Mouse (Mus musculus) lung, embryonic 15.5 days (tissue): Measurements from ENCODE around the gene Spred2. TPM values are rescaled to one million over a fixed set of nuclear protein-coding genes. Genes with fewer than 3 reads are reported as not detected.

Source experiments
- ATAC-seq: fragments of 200-750 bp; cut with Nextera tagmentation; 2 replicates; pipeline ENCODE4 v1.8.0; 2017; ENCODE audit warnings: moderate number of reproducible peaks, borderline replicate concordance; ENCODE audit not compliant: low FRiP score, low TSS enrichment; ENCODE audit errors: extremely low read depth
- H3K27ac ChIP-seq: fragments of 300-500 bp; sonication (generic); 2 replicates; pipeline ENCODE4 v1.5.1; 2015; ENCODE audit warnings: moderate library complexity, mild to moderate bottlenecking, inconsistent platforms
- H3K27me3 ChIP-seq: fragments of 300-500 bp; sonication (generic); 2 replicates; pipeline ENCODE4 v1.6.1; 2015; ENCODE audit warnings: inconsistent platforms
- H3K36me3 ChIP-seq: fragments of 300-500 bp; sonication (generic); 2 replicates; pipeline ENCODE4 v1.6.1; 2015; ENCODE audit warnings: inconsistent platforms
- H3K4me1 ChIP-seq: fragments of 300-500 bp; sonication (generic); 2 replicates; pipeline ENCODE4 v1.6.1; 2015; ENCODE audit warnings: inconsistent platforms
- H3K4me2 ChIP-seq: fragments of 300-500 bp; sonication (generic); 2 replicates; pipeline ENCODE4 v1.6.1; 2015; ENCODE audit warnings: inconsistent platforms, mild to moderate bottlenecking, moderate library complexity
- H3K4me3 ChIP-seq: fragments of 300-500 bp; sonication (generic); 2 replicates; pipeline ENCODE4 v1.5.1; 2015; ENCODE audit warnings: mild to moderate bottlenecking, inconsistent platforms
- H3K9ac ChIP-seq: fragments of 300-500 bp; sonication (generic); 2 replicates; pipeline ENCODE4 v1.6.1; 2015; ENCODE audit warnings: inconsistent platforms
- H3K9me3 ChIP-seq: fragments of 300-500 bp; sonication (generic); 2 replicates; pipeline ENCODE4 v1.6.1; 2016; ENCODE audit warnings: inconsistent platforms
- WGBS: fragments of 180-500 bp; shearing (Covaris S2); methylation state at CpG from one replicate; pipeline ENCODE4 v1.1.7; 2015; 5-methylcytosine and 5-hydroxymethylcytosine counted together
- polyA plus RNA-seq: library from polyadenylated mRNA; unstranded; fragments of >200 nt; fragmentation: Nextera tagmentation; extraction: Ambion mirVana; gene quantifications from 2 replicates; pipeline ENCODE4 v1.2.1, GENCODE M21; 2015

Gene Spred2
- polyA plus RNA-seq, 1 experiment from 2014 or later = 6.3 TPM

- ATAC-seq = no peak
- no peak overlapping the region for H3K4me3 ChIP-seq
- no peaks in the 10 kb centered on the region for H3K4me1 ChIP-seq
- H3K4me2 ChIP-seq = no peak overlapping the region
- 92% methylated on average over 5 of the region's 5 CpGs for WGBS
- no peaks in the 10 kb centered on the region for H3K27me3 ChIP-seq
- H3K27ac ChIP-seq = no peak overlapping the region
- H3K9ac ChIP-seq = no peak overlapping the region
- H3K36me3 ChIP-seq = no peaks in the 10 kb centered on the region
- no peaks in the 10 kb centered on the region for H3K9me3 ChIP-seq
Observed at GRCm38 (mm10) chr11:19912661-19913060, 11.5 kb upstream of the Spred2 start.

GRCm38 (mm10) chr11:19913761-19914160, 10.4 kb upstream of the Spred2 start:
- no peak overlapping the region for H3K9ac ChIP-seq
- ATAC-seq = no peak
- H3K36me3 ChIP-seq = no peaks in the 10 kb centered on the region
- no peaks in the 10 kb centered on the region for H3K9me3 ChIP-seq
- no peaks in the 10 kb centered on the region for H3K27me3 ChIP-seq
- H3K4me1 ChIP-seq = no peaks in the 10 kb centered on the region
- H3K4me2 ChIP-seq = no peak overlapping the region
- H3K4me3 ChIP-seq = no peak overlapping the region
- no peak overlapping the region for H3K27ac ChIP-seq
- 90% methylated on average over 4 of the region's 4 CpGs for WGBS

- ATAC-seq = no peak
- Histone ChIP-seq H3K4me3 (no peak overlapping the region), H3K4me2 (no peak overlapping the region), H3K9ac (no peak overlapping the region), H3K36me3 (no peaks in the 10 kb centered on the region), H3K27me3 (no peaks in the 10 kb centered on the region), H3K27ac (no peak overlapping the region), H3K9me3 (no peaks in the 10 kb centered on the region), H3K4me1 (peaks cover 6% of the 10 kb centered on the region)
- 57% methylated on average over 9 of the region's 9 CpGs for WGBS
Observed at GRCm38 (mm10) chr11:19917381-19918245, 6.6 kb upstream of the Spred2 start.

GRCm38 (mm10) chr11:19918246-19918540, 6.0 kb upstream of the Spred2 start:
- H3K9ac ChIP-seq = no peak overlapping the region
- no peaks in the 10 kb centered on the region for H3K36me3 ChIP-seq
- H3K9me3 ChIP-seq = no peaks in the 10 kb centered on the region
- peaks cover 6% of the 10 kb centered on the region for H3K4me1 ChIP-seq
- H3K27me3 ChIP-seq = no peaks in the 10 kb centered on the region
- no peak overlapping the region for H3K4me3 ChIP-seq
- H3K27ac ChIP-seq = no peak overlapping the region
- 46% methylated on average over 2 of the region's 2 CpGs for whole genome bisulfite sequencing
- ATAC-seq = no peak
- H3K4me2 ChIP-seq = no peak overlapping the region

GRCm38 (mm10) chr11:19919460-19919784, 4.8 kb upstream of the Spred2 start:
- H3K4me2 ChIP-seq = peak overlapping the region; percentile 90
- peak overlapping the region; percentile 68 for H3K9ac ChIP-seq
- no peaks in the 10 kb centered on the region for H3K9me3 ChIP-seq
- 4% methylated on average over 6 of the region's 6 CpGs for WGBS
- no peaks in the 10 kb centered on the region for H3K27me3 ChIP-seq
- no peaks in the 10 kb centered on the region for H3K36me3 ChIP-seq
- peak; percentile 4; the same call in 1 of the 2 replicates for ATAC-seq
- H3K27ac ChIP-seq = peak overlapping the region; percentile 95
- H3K4me3 ChIP-seq = peak overlapping the region; percentile 71
- peaks cover 6% of the 10 kb centered on the region for H3K4me1 ChIP-seq

- 1% methylated on average over 70 of the region's 70 CpGs for WGBS
- Histone ChIP-seq H3K27ac (peak overlapping the region; percentile 95), H3K4me3 (peak overlapping the region; percentile 71), H3K9me3 (no peaks in the 10 kb centered on the region), H3K4me1 (peaks cover 6% of the 10 kb centered on the region), H3K4me2 (peak overlapping the region; percentile 90), H3K9ac (peak overlapping the region; percentile 68), H3K27me3 (no peaks in the 10 kb centered on the region), H3K36me3 (no peaks in the 10 kb centered on the region)
- ATAC-seq = peak; percentile 70
Observed at GRCm38 (mm10) chr11:19919785-19920671, 4.1 kb upstream of the Spred2 start.

- no peaks in the 10 kb centered on the region for H3K9me3 ChIP-seq
- H3K27ac ChIP-seq = no peak overlapping the region
- 55% methylated on average over 1 of the region's 1 CpGs for WGBS
- H3K27me3 ChIP-seq = no peaks in the 10 kb centered on the region
- no peak for ATAC-seq
- no peak overlapping the region for H3K4me3 ChIP-seq
- no peak overlapping the region for H3K4me2 ChIP-seq
- H3K4me1 ChIP-seq = peaks cover 15% of the 10 kb centered on the region
- H3K36me3 ChIP-seq = no peaks in the 10 kb centered on the region
- H3K9ac ChIP-seq = no peak overlapping the region
Observed at GRCm38 (mm10) chr11:19921723-19922122, 2.5 kb upstream of the Spred2 start.

- Histone ChIP-seq H3K4me1 (peaks cover 16% of the 10 kb centered on the region), H3K27ac (no peak overlapping the region), H3K27me3 (no peaks in the 10 kb centered on the region), H3K4me3 (no peak overlapping the region), H3K9ac (no peak overlapping the region), H3K36me3 (no peaks in the 10 kb centered on the region), H3K9me3 (no peaks in the 10 kb centered on the region), H3K4me2 (no peak overlapping the region)
- ATAC-seq = no peak
- WGBS = 93% methylated on average over 4 of the region's 4 CpGs
Observed at GRCm38 (mm10) chr11:19922208-19922607, 2.0 kb upstream of the Spred2 start.

GRCm38 (mm10) chr11:19924757-19925148, 578 bp downstream of the Spred2 start:
- H3K4me3 ChIP-seq = peak overlapping the region; percentile 90
- H3K27me3 ChIP-seq = no peaks in the 10 kb centered on the region
- H3K4me1 ChIP-seq = peaks cover 18% of the 10 kb centered on the region
- no peaks in the 10 kb centered on the region for H3K36me3 ChIP-seq
- WGBS = under 1% methylated on average over 29 of the region's 29 CpGs
- peak overlapping the region; percentile 71 for H3K9ac ChIP-seq
- H3K9me3 ChIP-seq = no peaks in the 10 kb centered on the region
- peak overlapping the region; percentile 90 for H3K4me2 ChIP-seq
- 0 out of 2 replicates have a peak, but pooled peaks have one; percentile 2 for ATAC-seq
- peak overlapping the region; percentile 92 for H3K27ac ChIP-seq

GRCm38 (mm10) chr11:19925149-19925975, 1.2 kb downstream of the Spred2 start:
- Histone ChIP-seq H3K4me2 (peak overlapping the region; percentile 90), H3K9me3 (no peaks in the 10 kb centered on the region), H3K9ac (peak overlapping the region; percentile 71), H3K4me3 (peak overlapping the region; percentile 90), H3K36me3 (no peaks in the 10 kb centered on the region), H3K27me3 (no peaks in the 10 kb centered on the region), H3K4me1 (peaks cover 21% of the 10 kb centered on the region), H3K27ac (peak overlapping the region; percentile 92)
- under 1% methylated on average over 74 of the region's 75 CpGs for WGBS
- ATAC-seq = peak; percentile 55

- Histone ChIP-seq H3K9me3 (no peaks in the 10 kb centered on the region), H3K4me1 (peaks cover 21% of the 10 kb centered on the region), H3K27ac (peak overlapping the region; percentile 92), H3K9ac (peak overlapping the region; percentile 71), H3K27me3 (no peaks in the 10 kb centered on the region), H3K4me2 (peak overlapping the region; percentile 90), H3K4me3 (peak overlapping the region; percentile 90), H3K36me3 (no peaks in the 10 kb centered on the region)
- WGBS = 5% methylated on average over 15 of the region's 15 CpGs
- ATAC-seq = peak; percentile 27
Observed at GRCm38 (mm10) chr11:19925976-19926842, 2.0 kb downstream of the Spred2 start.
